Comparison of ENCODE assay signal across 13 mouse cellular contexts in the genomic region with DNA sequence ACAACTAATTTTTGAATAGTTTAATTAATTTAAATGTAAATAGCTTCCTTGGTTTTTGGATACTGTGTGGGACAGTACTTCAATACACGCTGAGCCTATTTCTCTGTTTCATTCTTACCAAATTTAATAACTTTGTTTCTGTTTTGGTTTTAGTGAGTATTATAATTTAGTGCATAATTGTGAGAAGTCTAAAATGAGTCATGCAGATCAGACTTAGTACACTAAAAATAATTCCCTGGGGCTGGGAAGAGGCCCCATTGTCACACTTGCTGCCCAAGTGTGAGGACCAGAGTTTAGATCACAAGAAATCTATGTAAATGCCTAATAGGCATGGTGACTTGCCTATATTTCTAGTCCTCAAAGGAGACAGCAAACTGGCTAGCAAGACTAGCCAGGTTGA.
"Had no signal": no experiment of that assay in that cellular context is flagged by ENCODE, and none has a peak within 500 bp of the region (broad histone marks: within the 10 kb centered on the region; RNA-seq: fewer than 3 reads in every experiment).

No protein-coding gene starts in this region.

- H3K9me3 ChIP-seq: limb, embryonic 13.5 days; liver, embryonic 15.5 days; midbrain, embryonic 10.5 days; neural tube, embryonic 13.5 days had no signal

- H3K27ac ChIP-seq: limb, embryonic 13.5 days; liver, embryonic 15.5 days; midbrain, embryonic 10.5 days; neural tube, embryonic 13.5 days had no signal

- H3K4me2 ChIP-seq: limb, embryonic 13.5 days; liver, embryonic 15.5 days; neural tube, embryonic 13.5 days had no signal

- H3K27me3 ChIP-seq: limb, embryonic 13.5 days; liver, embryonic 15.5 days; neural tube, embryonic 13.5 days had no signal

- H3K36me3 ChIP-seq: limb, embryonic 13.5 days; liver, embryonic 15.5 days; midbrain, embryonic 10.5 days; neural tube, embryonic 13.5 days had no signal

- H3K4me3 ChIP-seq: limb, embryonic 13.5 days; liver, embryonic 15.5 days; midbrain, embryonic 10.5 days; neural tube, embryonic 13.5 days had no signal

- DNase-seq: kidney, postnatal 10 days; left cerebral cortex, postnatal 4 days; lung, adult 2 months; lung, postnatal 36 days; midbrain, embryonic 14.5 days; retina, postnatal 1 day; right cerebral cortex, postnatal 14 days; thymus, postnatal 36 days had no signal

- ATAC-seq: lung, postnatal 0 days had no signal

- H3K9ac ChIP-seq: limb, embryonic 13.5 days; liver, embryonic 15.5 days; neural tube, embryonic 13.5 days had no signal

- H3K4me1 ChIP-seq: limb, embryonic 13.5 days; liver, embryonic 15.5 days; midbrain, embryonic 10.5 days; neural tube, embryonic 13.5 days had no signal
